Mouse (Mus musculus): Measurements from ENCODE around the gene 1810009J06Rik.
"Not testable (repeated sequence)": the region's sequence is repeated elsewhere in the genome, so short reads cannot be mapped to it uniquely, and the experiment has no call there.

1810009J06Rik gene

DNA sequence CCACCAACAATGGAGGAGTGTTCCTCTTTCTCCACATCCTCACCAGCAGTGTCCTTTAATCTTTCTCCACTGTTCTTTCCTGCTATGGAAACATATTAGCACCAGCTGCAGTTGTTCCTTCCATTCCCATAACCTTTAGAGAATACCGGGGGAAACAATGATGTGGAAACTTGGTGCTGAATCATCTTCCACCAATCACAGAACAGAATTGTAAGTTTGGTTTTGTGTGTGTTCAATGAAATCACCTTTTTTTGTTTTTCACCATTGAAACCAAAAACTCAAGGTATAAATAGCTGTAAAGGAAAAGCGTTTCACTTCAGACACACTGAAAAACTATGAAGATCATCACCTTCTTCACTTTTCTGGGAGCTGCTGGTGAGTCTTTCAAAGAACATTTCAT, at the start of gene 1810009J06Rik:
TSS of gene 1810009J06Rik (plus strand) at position 301 of the 400 bp plus-strand sequence.
- not testable (repeated sequence) for DNase-seq (ENCODE audit: low spot score)

- DNase-seq (ENCODE audit: low spot score), result no peak
Observed at GRCm38 (mm10) chr6:40919954-40920353, 44.6 kb upstream of the 1810009J06Rik start.

GRCm38 (mm10) chr6:40940457-40940856, 24.1 kb upstream of the 1810009J06Rik start, which contains the start of gene 1700074P13Rik:
TSS of gene 1700074P13Rik (minus strand) at chr6:40940557.
- DNase-seq (ENCODE audit: low spot score), result no peak

GRCm38 (mm10) chr6:40951770-40952169, 12.8 kb upstream of the 1810009J06Rik start, which contains the start of gene Gm4744:
TSS of gene Gm4744 (minus strand) at chr6:40951870.
- DNase-seq (ENCODE audit: low spot score), result no peak

DNA sequence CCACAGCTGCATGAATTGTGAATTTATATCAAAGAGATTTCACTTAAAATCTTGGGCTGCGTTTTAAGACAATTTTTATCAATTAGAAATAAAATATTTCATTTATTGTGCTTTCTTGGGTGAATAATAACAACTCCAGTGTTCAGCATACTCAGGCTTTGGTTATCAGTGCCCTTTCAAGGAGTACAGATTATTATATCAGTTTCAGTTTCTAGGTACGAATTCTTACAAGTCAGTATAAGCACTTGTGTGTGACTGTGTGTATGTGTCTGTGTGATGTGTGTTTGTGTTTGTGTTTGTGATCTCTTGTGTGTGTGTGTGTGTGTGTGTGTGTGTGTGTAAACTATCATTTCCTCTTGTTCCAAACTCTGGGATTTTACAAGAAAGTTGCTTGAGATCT, 10.8 kb upstream of the 1810009J06Rik start:
- no peak for DNase-seq (ENCODE audit: low spot score)

- DNase-seq (ENCODE audit: low spot score), result not testable (repeated sequence)
Observed at GRCm38 (mm10) chr6:40999379-40999778, 34.8 kb downstream of the 1810009J06Rik start, which contains the start of gene Gm2663. TSS of gene Gm2663 (minus strand) at chr6:40999479.

GRCm38 (mm10) chr6:41015065-41015464, 50.5 kb downstream of the 1810009J06Rik start:
- DNase-seq (ENCODE audit: low spot score), result no peak

Data from lung, postnatal 25 days (tissue).